Mouse (Mus musculus): ENCODE data around the gene Ankrd23. TPM values are rescaled to one million over a fixed set of nuclear protein-coding genes. Genes with fewer than 3 reads are reported as not detected.

Gene Ankrd23
- total and polyA plus RNA-seq, 3 experiments = 2.9 to 3.7 TPM; not detected in 1

DNA sequence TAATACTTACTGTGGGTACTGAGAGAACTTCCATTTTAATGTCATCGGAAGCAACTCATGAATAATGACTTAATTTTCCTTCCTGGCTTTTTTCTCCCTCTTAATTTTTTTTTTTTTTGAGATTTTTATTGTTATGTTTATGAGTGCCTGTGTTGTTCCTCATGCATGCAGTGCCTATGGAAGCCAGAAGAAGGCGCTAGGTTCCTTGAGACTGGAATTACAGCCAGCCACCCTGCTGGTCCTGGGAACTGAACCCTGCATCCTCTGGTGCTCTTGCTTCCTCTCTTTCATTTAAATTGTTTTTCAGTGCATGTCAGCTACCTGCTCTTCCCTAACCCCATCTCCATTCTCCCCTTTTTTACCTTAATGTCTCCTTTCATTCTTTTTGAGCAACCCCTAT lies 23.0 kb downstream of the Ankrd23 start:
- H3K36me3 ChIP-seq (ENCODE audit: control insufficient read depth in 1 of 2, insufficient read depth in 2 of 2, low read length in 2 of 2) = peaks cover 0 to 3% of the 10 kb centered on the region in 2 experiments; a peak in 2 of 4 replicates
- peaks cover 8% of the 10 kb centered on the region for H3K79me2 ChIP-seq (ENCODE audit: control insufficient read depth, insufficient read depth, low read length, poor library complexity)
- H3K9me3 ChIP-seq (replicated peaks; ENCODE audit: insufficient read depth, low read length) = no peaks in the 10 kb centered on the region
- peak overlapping the region in 1 of 2 experiments; percentile 62; a peak in 2 of 4 replicates for H3K4me3 ChIP-seq (ENCODE audit: control insufficient read depth in 1 of 2, insufficient read depth in 1 of 2, low read depth in 2 of 2, low read length in 2 of 2)
- peaks cover 2 to 5% of the 10 kb centered on the region in 2 experiments for H3K4me1 ChIP-seq (ENCODE audit: control insufficient read depth in 1 of 2, insufficient read depth in 2 of 2, low read length in 2 of 2)
- H3K27me3 ChIP-seq (ENCODE audit: control insufficient read depth in 1 of 2, insufficient read depth in 2 of 2, low read length in 2 of 2) = no peaks in the 10 kb centered on the region
- peak; percentile 74 for DNase-seq (ENCODE audit: low read depth, low spot score)
- no peak overlapping the region for H3K27ac ChIP-seq (ENCODE audit: control insufficient read depth, low read depth, low read length)
- no peak overlapping the region for H3K9ac ChIP-seq (ENCODE audit: control insufficient read depth, low read depth, low read length, poor library complexity, severe bottlenecking)
- TF ChIP-seq EP300 (IDR thresholded peaks at IDR 0.05; ENCODE audit: low read depth in 1 of 2, low read length in 2 of 2) = no peak
- peak; percentile 71 for TF ChIP-seq ZNF384 (IDR thresholded peaks at IDR 0.05; ENCODE audit: low read depth, low read length)
- peak; percentile 59 for TF ChIP-seq RAD21 (IDR thresholded peaks at IDR 0.05; ENCODE audit: low read depth, low read length)
- TF ChIP-seq HCFC1 (IDR thresholded peaks at IDR 0.05; ENCODE audit: low read depth, low read length) = no peak; the same call in 1 of the 2 replicates
- TF ChIP-seq MYC (IDR thresholded peaks at IDR 0.05; ENCODE audit: low read depth, low read length) = 0 out of 2 replicates have a peak, but pooled peaks have one; percentile 37
- peak; percentile 55; the same call in 1 of the 2 replicates for TF ChIP-seq SIN3A (IDR thresholded peaks at IDR 0.05; ENCODE audit: low read length)
- no peak for TF ChIP-seq ELF1 (IDR thresholded peaks at IDR 0.05; ENCODE audit: low read depth, low read length)
- peak; percentile 67 to 72 (median 70) for TF ChIP-seq CTCF (IDR thresholded peaks at IDR 0.05 in 2 of 3, conservative IDR thresholded peaks at IDR 0.05 in 1 of 3; ENCODE audit: control insufficient read depth in 1 of 3, insufficient read depth in 1 of 3, low read depth in 2 of 3, low read length in 3 of 3, poor library complexity in 1 of 3, severe bottlenecking in 1 of 3)
- TF ChIP-seq MYB (IDR thresholded peaks at IDR 0.05; ENCODE audit: low read depth, low read length) = no peak
- no peak for TF ChIP-seq MXI1 (IDR thresholded peaks at IDR 0.05; ENCODE audit: low read depth, low read length)
- TF ChIP-seq SMC3 (IDR thresholded peaks at IDR 0.05; ENCODE audit: low read depth, low read length) = peak; percentile 52
- 0 out of 2 replicates have a peak, but pooled peaks have one; percentile 36 for TF ChIP-seq JUND (IDR thresholded peaks at IDR 0.05; ENCODE audit: low read depth, low read length)
- TF ChIP-seq GATA1 (IDR thresholded peaks at IDR 0.05; ENCODE audit: low read depth, low read length) = no peak
- no peak for TF ChIP-seq TAL1 (IDR thresholded peaks at IDR 0.05; ENCODE audit: low read length)
- TF ChIP-seq TBP (IDR thresholded peaks at IDR 0.05; ENCODE audit: low read depth, low read length) = no peak
- no peak; the same call in none of the 2 replicates for TF ChIP-seq ZC3H11A (IDR thresholded peaks at IDR 0.05; ENCODE audit: low read depth, low read length)
- no peak for TF ChIP-seq GABPA (IDR thresholded peaks at IDR 0.05; ENCODE audit: low read depth, low read length)
- TF ChIP-seq ETS1 (IDR thresholded peaks at IDR 0.05; ENCODE audit: low read depth, low read length) = no peak

DNA sequence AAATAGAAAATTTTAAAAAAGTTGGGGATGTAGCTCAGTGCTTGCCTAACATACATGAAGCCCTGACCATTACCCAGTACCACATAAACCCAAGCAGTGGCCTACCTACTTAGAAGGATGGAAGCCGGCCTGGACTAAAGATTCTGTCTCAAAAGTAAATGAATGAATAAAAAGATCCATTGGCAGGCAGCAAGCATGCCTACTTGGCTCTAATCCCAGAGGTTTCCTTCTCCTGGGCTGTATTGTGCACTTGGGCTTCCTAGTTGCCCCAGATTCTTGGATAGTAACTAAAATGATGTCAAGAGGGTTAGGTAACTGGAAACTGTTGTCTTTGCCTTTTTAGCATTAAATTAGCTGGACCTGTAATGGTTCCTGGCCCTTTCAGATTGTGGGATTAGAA lies 23.4 kb downstream of the Ankrd23 start:
- peaks cover 0 to 3% of the 10 kb centered on the region in 2 experiments; a peak in 2 of 4 replicates for H3K36me3 ChIP-seq (ENCODE audit: control insufficient read depth in 1 of 2, insufficient read depth in 2 of 2, low read length in 2 of 2)
- no peak for TF ChIP-seq RCOR1 (IDR thresholded peaks at IDR 0.05; ENCODE audit: low read depth, low read length)
- TF ChIP-seq MAFK (IDR thresholded peaks at IDR 0.05; ENCODE audit: borderline replicate concordance, low read depth, low read length) = no peak
- TF ChIP-seq MAZ (IDR thresholded peaks at IDR 0.05; ENCODE audit: low read depth, low read length) = no peak
- TF ChIP-seq ZNF384 (IDR thresholded peaks at IDR 0.05; ENCODE audit: low read depth, low read length) = no peak
- TF ChIP-seq JUND (IDR thresholded peaks at IDR 0.05; ENCODE audit: low read depth, low read length) = no peak
- no peak for TF ChIP-seq CTCF (IDR thresholded peaks at IDR 0.05 in 2 of 3, conservative IDR thresholded peaks at IDR 0.05 in 1 of 3; ENCODE audit: control insufficient read depth in 1 of 3, insufficient read depth in 1 of 3, low read depth in 2 of 3, low read length in 3 of 3, poor library complexity in 1 of 3, severe bottlenecking in 1 of 3)
- TF ChIP-seq MXI1 (IDR thresholded peaks at IDR 0.05; ENCODE audit: low read depth, low read length) = 0 out of 2 replicates have a peak, but pooled peaks have one; percentile 15
- peak overlapping the region; percentile 73; the same call in 1 of the 2 replicates for H3K9ac ChIP-seq (ENCODE audit: control insufficient read depth, low read depth, low read length, poor library complexity, severe bottlenecking)
- H3K9me3 ChIP-seq (replicated peaks; ENCODE audit: insufficient read depth, low read length) = no peaks in the 10 kb centered on the region
- H3K27ac ChIP-seq (ENCODE audit: control insufficient read depth, low read depth, low read length) = no peak overlapping the region
- H3K79me2 ChIP-seq (ENCODE audit: control insufficient read depth, insufficient read depth, low read length, poor library complexity) = peaks cover 8% of the 10 kb centered on the region
- peak; percentile 35 for DNase-seq (ENCODE audit: low read depth, low spot score)
- H3K4me1 ChIP-seq (ENCODE audit: control insufficient read depth in 1 of 2, insufficient read depth in 2 of 2, low read length in 2 of 2) = peaks cover 2 to 5% of the 10 kb centered on the region in 2 experiments
- peak overlapping the region; percentile 62 to 82 for H3K4me3 ChIP-seq (ENCODE audit: control insufficient read depth in 1 of 2, insufficient read depth in 1 of 2, low read depth in 2 of 2, low read length in 2 of 2)
- H3K27me3 ChIP-seq (ENCODE audit: control insufficient read depth in 1 of 2, insufficient read depth in 2 of 2, low read length in 2 of 2) = no peaks in the 10 kb centered on the region

Measured in MEL (cell line).